Mouse (Mus musculus): Measurements from ENCODE around the gene Gm3371.
"Not testable (repeated sequence)": the region's sequence is repeated elsewhere in the genome, so short reads cannot be mapped to it uniquely, and the experiment has no call there.

Gm3371 gene

DNA sequence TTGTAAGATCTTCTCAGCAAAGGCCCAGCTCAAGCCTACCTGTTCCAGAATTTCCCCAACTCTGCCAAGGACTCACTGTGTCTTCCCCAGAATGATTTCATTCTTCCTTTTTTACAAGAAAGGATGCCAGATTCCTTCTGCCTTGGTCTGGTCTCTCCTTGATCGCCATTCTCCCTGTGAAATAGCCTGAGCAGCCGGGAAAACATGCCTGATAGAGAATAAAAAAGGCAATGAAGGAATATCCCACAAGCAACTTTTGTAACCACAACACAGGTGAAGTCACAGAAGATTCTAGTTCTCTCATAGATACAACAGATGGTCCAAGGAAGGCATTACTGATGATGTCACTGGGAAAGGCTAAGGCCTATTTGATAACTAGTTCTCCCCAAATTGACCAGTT is at the start of gene Gm3371:
TSS of gene Gm3371 (minus strand) at position 101 of the 400 bp plus-strand sequence.
- not testable (repeated sequence) for DNase-seq (ENCODE audit: low read depth)

GRCm38 (mm10) chr14:44433335-44433734 is 22.8 kb upstream of the Gm3371 start, which contains the start of gene Gm8232:
Gene Gm8232, plus strand, starts transcription at chr14:44433635.
- not testable (repeated sequence) for DNase-seq (ENCODE audit: low read depth)

- DNase-seq (ENCODE audit: low read depth) = not testable (repeated sequence)
These were observed 26.3 kb downstream of the Gm3371 start for GRCm38 (mm10) chr14:44384233-44384632.

DNA sequence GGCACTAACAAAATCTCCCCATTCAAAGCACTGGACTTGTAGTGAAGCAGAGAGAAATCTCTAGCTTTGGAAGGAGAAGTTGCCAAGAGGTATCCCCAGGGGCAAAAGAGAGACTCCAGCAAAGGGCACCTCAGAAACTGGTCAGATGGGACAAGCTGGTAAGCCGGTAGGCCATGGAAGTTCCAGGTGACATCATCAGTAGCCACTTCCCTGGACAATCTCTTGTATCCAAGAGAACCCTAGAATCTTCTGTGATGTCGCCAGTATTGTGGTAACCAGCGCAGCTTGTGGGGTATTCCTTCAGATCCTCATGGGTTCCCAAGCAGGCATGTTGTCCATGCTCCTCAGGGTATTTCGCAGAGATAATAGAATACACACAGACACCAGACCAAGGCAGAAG is 45.4 kb downstream of the Gm3371 start, which contains the start of gene Gm8229:
TSS of gene Gm8229 (plus strand) at position 301 of the 400 bp plus-strand sequence.
- not testable (repeated sequence) for DNase-seq (ENCODE audit: low read depth)

- not testable (repeated sequence) for DNase-seq (ENCODE audit: low read depth)
These were observed 48.2 kb downstream of the Gm3371 start for GRCm38 (mm10) chr14:44362301-44362700.

- not testable (repeated sequence) for DNase-seq (ENCODE audit: low read depth)
These were observed 49.1 kb downstream of the Gm3371 start for GRCm38 (mm10) chr14:44361416-44361815.
